Mouse (Mus musculus) liver, embryonic 14.5 days (tissue): ENCODE data around the gene Leprot.

ENCODE experiments used
- CTCF ChIP-seq: IDR thresholded peaks from 2 replicates; pipeline ENCODE4 v1.5.1; 2016; ENCODE audit warnings: antibody characterized with exemption, low read depth, control low read depth
- EP300 ChIP-seq: IDR thresholded peaks from 2 replicates; pipeline ENCODE4 v1.6.1; 2016; ENCODE audit warnings: antibody characterized with exemption, low read depth

- TF ChIP-seq CTCF = no peak
- TF ChIP-seq EP300 = no peak
Measured at GRCm38 (mm10) chr4:101646857-101647195, 692 bp upstream of the Leprot start.
